Mouse (Mus musculus): ENCODE data around the gene Osbpl8.
"Not testable (repeated sequence)": the region's sequence is repeated elsewhere in the genome, so short reads cannot be mapped to it uniquely, and the experiment has no call there.

Osbpl8 gene

DNA sequence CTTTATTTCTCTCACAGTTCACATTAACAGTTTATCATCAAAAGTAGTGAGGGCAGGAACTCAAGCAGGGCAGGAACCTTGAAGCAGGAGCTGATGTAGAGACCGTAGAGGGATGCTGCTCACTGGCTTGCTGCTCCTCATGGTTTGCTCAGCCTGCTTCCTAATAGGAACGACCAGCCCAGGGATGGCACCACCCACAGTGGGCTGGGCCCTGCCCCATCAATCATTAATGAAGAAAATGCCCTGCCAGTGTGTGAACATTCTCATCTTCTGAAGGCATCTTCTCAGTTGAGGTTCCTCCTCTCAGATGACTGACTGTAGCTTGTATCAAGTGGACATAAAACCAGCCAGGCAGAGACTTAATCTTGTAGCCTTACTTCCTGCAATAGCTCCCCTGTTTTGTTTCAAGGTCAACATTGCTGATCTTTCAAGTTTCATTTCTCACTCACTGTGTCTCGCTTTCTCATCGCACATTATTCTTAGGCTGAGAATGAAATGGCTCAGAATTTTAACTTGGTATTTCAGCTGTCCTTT is 24.5 kb downstream of the Osbpl8 start:
- DNase-seq, result peak; percentile 65

DNA sequence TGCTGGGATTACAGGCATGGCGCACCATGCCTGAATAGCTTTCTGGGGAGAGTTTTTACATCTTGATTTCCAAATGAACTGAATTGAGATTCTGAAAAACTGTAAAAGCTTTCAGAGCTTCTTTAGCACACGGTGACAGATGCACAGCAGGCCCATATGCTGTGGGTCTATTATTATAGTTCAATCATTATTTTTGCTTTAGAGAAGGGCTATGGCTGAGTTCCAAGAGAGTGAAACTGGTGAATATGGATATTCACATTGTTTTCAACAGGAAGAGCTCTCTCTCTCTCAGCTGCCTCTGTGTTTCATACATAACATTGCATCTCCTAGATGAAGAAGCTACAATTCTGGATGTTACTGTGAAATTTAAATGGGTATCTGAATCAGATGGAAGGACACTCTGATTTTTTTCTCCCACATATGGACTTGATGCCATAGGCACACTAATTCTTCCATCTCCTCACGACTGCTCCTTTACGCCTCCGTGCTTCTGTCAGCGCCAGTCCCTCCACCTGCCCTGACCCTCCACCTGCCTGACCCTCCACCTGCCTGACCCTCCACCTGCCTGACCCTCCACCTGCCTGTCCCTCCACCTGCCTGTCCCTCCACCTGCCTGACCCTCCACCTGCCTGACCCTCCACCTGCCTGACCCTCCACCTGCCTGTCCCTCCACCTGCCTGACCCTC is 25.7 kb downstream of the Osbpl8 start:
- no peak for DNase-seq

DNA sequence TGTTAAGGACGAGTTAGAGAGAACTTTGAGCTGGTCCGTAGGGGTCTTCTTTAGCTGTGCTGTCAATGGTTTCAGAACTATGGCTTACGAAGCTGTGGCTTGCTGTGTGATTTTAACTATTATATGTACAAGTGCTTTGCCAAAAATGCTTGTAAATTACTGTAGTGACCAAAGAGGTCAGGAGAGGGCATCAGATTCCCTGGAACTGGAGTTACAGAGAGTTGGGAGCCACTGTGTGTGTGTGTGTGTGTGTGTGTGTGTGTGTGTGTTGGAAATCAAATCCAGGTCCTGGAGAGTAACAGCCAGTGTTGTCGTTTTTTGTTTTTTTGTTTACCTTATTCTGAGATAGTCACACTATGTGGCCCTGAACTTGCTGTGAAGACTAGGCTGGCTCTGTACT is 29.0 kb downstream of the Osbpl8 start:
- DNase-seq, result no peak

DNA sequence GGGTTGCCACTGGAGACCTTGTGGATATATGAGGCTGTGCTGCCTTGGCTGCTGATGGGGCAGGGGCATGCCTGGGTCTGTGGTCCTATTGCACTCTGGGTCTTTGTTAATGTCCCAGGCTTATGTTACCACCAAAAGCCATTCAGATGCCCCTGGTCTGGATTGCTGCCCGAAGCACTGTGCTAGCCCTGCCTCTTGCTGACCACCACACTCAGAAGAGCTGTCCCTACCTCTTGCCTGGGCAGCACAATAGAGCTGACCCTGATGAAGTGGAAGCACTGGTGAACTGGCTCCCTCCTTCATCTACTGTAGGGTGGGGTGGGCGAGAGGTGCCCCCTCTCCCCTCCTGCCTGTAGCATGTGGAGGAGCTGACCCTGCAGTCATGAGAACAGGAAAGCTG is 31.6 kb downstream of the Osbpl8 start:
- DNase-seq, result no peak

DNA sequence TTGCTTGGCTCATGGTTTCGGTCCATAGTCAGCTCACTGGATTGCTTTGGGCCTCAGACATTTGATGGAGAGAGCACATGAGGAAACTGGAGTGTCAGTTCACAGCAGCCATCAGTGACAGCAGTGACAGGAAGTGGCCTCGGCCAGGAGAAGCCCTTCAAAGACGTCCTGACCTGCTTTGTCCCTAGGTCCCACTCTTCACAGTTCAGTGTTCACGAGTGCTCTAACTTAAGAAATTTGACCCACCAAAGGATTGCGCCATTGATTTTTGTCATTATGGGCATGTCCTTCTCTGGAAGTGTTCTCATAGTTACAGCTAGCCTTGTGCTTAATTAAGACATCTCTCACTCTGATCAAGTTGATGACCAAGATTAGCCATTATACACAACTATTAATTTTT is 34.2 kb downstream of the Osbpl8 start:
- DNase-seq, result not testable (repeated sequence)

DNA sequence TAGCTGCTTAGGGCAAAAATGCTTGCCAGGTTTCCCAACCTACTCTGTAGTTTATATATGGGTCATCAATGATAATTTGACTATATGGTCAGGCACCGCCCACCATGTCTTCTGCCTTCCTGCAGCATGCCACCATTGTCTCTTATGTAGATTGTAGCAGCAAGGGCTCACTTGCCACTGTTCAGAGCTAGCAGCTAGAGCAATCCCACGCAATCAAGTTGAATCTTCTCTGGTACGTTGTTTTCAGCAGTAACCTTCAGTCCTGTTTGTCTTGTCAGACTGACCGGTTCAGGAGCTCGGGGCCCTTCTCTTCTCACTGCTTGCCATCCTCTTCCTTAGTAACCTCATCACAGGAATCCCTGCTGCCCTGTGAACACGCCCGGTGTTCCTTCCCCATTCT is 36.6 kb downstream of the Osbpl8 start:
- DNase-seq, result no peak

DNA sequence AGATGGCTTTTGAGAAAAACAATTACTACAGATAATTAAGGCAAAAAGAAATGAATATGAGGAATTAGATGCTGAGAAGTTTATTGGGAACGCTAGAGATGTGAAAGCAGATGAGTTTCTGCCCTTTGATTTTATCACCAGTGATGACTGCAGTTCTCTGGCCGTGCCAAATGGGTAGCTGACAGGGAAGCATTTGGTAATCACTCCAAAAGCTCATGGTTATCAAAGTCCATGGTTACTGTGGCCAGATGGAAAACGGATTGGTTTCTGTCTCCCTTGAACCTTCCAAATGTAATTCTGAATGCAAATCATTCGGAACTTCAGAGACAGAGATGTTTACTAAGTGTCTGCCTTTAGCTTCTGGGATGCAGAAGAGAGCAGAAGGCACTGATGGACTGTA is 37.1 kb downstream of the Osbpl8 start:
- no peak for DNase-seq

DNA sequence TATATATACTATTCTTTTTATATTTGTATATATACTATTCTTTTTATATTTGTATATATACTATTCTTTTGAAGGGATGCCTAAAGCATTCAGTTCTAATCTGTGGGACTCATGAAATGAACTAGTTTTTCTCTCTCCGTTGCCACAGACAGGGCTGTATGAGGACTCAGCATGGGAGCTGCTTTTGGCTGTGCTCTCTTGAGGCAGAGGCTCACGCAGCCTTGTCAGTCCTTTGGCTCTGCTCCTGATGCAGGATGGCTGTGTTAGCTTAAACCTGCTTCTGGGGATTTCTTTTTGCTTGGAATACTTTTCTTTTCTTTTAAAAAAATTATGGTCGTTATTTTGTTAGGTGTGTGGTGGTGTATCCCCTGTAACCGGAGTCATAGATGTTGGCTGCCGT is 39.5 kb downstream of the Osbpl8 start:
- DNase-seq, result no peak

DNA sequence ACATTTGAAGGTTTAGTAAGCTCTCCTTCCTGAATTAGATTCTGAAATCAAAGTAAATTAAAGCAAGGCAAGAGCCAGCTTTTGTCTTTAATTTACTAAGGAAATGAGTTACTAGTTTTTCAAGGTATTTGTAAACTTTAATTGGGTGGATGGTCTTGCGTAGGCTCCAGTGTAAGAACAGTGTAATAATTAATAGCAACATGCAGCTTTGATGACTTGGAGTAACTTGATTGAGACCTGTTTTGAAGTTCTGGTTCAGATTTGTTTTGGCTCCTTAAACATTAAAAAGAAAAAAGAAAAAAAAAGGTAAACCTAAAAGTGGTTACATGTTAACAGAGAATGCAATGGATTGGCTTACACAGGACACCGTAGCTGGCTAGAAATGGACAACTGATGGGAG is 40.9 kb downstream of the Osbpl8 start:
- no peak for DNase-seq

DNA sequence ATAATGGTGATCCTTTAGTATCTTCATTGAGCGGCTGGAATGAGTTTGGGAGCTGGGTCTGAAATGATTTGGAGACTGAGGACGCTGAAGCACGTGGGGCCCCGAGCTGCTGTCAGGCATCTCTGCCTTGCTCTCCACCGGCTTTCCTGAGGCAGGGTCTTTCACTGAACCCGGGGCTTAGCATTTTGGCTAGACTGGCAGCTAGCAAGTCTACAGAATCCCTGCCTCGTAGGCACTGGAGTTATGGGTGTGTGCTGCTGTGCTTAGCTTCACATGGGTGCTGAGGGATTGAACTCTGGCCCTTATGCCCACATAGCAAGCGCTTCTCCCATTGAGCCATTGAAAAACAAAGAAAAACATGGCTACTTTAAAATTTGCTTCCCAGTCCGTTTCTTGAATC is 42.8 kb downstream of the Osbpl8 start:
- DNase-seq, result no peak

DNA sequence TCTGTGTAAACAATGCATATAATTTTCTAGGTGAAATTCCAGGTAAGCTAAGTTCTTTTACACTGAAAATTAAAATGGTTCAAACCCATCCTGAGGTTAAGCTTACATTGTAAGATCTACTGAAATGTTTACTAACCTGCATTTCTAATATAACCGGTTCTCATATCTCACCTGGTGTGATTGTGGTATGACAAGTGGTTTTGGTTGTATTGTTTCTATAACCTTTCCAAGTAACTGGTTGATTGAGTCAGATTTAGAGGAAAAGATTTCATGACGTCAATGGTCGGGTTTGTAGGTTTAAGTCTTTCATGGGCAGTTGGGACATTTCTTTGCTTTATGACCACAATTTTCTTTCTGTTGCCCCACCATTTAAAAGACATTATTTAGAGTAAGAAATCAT is 49.5 kb downstream of the Osbpl8 start:
- no peak for DNase-seq

DNA sequence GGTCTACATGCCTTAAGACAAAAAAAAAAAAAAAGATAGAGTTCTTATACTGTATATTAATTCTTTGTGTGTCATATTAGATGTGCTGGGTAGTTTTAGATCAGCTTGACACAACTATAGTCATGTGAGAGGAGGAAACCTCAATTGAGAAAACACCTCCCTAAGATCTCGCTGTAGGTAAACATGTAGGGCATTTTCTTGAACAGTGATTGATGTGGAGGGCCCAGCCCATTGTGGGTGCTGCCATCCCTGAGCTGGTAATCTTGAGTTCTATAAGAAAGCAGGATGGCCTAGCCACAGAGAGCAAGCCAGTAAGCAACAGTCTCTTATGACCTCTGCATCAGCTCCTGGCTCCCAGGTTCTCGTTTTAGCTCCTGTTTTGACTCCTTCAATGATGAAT is 50.1 kb downstream of the Osbpl8 start:
- no peak for DNase-seq

DNA sequence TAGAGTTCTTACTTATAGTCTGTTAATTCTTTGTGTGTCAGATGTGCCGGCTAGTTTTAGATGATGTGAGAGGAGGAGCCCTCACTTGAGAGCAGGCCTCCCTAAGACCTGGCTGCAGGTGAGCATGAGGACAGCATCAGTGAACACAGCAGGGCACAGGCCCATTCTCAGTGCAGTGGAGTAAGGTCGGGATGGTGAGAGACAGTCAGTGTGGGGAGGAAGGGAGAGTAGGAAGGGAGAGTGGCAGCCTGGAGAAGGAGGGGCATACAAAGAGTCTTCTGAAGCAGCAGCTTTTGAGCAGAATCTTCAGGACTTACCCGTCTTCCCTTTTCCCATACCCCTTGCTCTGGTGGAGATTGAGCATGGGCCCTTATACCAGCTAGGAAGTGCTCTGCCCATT is 51.0 kb downstream of the Osbpl8 start:
- no peak for DNase-seq

DNA sequence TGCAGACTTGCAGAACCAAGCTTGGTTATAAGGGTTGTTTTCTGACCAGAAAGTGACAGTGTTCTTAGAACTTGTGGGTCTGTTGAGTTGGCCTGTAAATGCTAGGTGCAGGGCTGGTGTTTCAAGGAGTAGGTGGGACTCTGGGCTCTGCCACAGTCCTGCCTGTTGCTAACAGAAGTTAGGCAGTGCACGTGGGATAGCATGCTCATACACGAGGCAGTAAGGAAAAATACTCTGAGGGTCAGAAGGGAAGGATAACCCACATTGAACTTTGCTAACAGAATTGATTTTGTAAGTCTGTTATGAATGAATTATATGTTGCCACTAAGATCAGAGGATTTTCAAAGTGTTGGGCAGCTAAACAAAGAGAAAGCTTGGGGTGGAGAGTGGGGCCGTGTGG is 51.6 kb downstream of the Osbpl8 start:
- no peak for DNase-seq

DNA sequence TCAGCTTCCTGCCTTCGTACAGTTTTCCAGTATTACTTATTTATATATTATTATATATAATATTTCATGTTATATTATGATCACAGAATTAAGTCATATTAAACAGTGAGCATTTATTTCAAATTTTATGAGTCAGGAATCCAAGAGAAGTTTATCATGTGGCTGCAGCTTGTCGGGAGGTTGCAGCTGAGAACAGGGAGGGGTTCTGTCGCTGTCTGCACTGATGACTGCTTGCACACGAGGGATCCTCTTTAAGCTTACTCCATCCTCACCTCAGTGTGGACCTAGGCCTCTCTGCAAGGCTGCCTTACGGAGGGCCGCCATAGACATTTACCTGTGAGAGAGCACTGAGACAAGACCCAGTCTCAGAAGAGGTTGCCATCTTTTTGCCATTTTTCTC is 58.0 kb downstream of the Osbpl8 start:
- no peak for DNase-seq

DNA sequence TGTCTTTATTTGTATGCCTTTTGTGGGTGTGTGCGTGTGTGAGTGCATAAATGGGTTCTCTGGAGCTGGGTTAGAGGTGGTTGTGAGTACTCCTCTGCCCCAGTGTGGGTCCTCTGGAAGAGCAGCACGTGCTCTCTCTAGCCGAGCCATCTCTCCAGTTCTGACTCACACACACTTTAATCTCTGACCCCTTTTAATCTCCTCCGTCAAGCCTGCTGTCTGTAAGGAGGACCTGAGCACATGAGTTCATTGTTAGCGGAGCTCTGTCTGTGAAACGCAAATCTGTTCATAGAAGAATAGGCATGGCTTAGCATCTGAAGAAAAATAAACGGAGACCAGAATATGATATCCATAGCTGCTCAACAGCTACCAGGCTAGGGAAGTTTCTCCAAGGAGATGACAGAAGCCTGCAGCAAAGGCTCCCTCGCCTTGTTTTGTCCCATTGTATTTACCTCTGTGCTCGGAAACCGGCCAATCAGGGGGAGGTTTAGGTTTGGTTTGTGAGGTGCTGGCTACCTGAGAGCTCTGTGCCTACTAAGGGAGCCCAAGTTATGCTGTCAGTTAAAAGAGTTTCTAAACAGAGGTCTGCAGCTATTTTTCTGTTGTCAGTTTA is 58.8 kb downstream of the Osbpl8 start:
- peak; percentile 17 for DNase-seq

DNA sequence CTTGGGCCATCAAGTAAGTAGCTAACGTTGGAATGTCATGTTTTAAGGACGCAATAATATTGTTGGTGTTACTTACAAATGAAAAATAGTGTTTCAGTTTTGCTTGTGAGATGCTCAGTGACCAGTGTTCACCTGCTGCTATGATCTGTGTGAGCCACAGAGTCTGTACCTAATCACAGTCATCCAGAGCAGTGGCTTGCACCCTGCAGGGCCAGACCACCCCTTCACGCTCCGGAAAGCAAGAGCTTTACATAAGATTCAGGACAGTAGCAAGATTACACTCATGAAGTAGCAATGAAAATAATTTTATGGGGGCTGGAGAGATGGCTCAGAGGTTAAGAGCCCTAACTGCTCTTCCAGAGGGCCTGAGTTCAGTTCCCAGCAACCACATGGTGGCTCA is 60.1 kb downstream of the Osbpl8 start:
- no peak for DNase-seq

DNA sequence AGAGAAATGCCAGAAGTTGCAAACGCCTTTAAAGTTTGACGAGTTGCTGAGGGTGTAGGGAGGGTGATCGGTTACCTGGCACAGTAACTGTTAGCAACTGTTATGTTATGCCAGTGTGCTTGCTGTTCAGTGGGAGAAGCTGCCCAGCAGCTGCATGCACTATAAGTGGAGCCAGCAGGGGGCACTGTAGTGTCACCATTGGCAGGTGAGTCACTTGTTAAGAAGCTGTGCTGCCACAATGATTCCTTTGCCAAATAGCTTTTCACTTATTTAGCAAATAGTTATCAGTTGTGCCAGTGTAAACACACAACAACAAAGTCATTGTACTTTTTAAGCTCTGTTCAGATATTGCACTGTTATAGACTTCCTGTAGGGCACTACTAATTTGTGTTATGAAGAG is 62.0 kb downstream of the Osbpl8 start:
- peak; percentile 88 for DNase-seq

DNA sequence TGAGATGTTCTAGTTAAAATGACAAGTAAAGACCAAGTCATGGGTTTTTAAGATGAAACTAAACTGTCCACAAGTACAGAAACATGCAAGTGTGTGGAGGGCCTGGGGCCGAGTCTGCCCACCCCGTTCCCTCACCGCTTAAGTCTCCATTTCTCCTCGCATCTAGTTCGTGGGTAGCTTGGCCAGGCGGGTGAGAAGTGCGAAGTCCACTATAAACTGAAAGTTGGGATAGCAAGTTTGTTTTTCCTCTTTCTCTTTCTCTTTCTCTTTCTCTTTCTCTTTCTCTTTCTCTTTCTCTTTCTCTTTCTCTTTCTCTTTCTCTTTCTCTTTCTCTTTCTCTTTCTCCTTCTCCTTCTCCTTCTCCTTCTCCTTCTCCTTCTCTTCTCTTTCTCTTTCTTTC is 67.7 kb downstream of the Osbpl8 start:
- not testable (repeated sequence) for DNase-seq

DNA sequence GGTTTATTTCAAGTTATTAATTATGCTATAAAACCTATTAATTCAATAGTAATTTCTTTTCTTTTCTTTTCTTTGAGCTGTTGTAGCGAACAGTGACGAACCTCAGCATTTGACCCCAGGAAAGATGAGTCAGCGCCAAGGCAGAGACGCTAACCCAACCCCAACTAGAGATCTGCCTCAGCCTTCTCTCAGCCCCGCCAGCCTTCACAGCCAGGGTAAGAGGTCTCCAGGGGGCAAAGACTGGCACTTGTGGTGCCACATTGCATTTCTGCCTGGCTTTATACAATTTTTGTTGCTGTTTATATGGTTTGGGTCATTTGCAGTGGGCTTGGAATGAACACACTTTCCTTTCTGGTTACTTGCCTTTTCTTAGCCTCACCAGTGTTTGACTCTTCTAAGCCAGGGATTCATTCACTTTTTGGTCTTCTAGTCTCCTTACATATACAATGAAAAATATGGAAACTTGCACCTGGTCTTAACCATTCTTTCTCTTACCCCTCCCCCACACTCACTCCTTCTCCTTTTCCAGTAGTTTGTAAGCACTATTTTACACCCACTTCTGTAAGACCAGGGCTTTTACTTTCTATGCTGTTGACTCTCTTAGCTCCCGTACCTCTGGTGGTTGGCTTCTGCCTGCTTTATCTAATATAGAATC is 69.1 kb downstream of the Osbpl8 start:
- DNase-seq, result no peak

DNA sequence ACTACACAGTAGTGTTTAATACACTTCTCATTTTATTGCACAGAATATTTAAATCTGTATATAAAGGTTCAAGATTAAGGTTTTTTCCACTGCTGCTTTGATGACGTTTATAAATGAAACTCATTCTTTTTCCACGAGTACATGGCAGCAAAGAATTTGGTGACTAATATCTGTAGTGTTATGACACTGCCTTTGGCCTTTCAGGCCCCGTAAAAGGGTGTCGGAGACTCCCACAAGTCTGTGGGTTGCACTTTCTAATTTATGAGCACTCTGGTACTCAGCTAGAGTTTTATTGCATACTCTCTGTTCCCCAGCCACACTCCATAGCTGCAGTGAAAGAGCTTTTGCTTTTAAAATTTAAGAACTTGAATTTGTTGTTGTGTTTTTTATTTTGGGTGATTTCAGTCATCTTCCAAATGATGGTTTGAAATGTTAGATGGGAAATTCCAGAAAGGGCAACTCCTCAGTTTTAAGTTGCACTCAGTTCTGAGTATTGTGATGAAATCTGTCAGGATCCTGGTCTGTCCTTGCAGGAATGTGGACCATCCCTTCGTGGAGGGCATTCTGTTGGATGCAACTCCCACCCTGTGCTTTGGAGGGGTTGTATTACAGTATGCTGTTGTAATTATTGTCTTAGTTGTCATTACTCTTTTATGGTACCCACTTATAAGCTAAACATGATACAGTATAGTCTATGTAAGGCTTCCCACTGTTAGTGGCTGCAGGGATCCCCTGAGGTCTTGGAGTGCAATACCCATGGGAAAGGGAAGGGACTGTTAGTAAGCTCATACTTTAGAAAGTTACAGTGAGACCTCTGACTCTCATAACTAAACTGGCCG is 70.1 kb downstream of the Osbpl8 start:
- DNase-seq, result no peak

DNA sequence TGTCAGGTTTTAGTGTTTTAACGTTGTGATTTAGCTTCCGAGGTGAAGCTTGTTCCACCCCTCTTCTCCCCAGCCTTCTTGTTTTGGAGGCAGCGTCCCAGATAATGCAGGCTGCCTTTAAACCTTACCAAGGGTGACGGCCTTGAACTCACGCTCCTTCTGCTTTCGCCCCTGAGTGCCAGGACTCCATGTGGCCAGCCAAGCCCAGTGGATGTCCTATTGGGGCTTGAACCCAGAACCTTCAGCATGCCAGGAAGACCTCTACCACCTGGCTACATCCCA is 70.7 kb downstream of the Osbpl8 start:
- no peak for DNase-seq

DNA sequence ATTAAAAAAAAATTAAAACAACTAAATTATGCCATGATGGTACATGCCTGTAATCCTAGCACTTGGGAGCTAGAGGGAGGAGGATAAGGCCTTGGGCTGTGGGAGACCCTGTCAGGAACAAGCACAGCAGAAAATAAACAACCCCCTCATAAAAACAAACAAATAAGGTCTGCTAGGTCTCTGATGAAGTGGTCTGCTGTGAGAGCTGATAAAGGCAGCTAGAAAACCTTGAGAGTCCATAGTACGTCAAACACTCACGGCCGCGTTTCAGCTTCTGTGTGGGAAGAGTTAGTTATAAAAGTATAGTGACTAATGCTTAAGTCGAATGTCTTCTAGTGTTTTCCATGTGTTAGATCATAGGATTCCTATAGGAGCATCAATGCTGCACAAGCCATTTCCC is 72.9 kb downstream of the Osbpl8 start:
- DNase-seq, result no peak

DNA sequence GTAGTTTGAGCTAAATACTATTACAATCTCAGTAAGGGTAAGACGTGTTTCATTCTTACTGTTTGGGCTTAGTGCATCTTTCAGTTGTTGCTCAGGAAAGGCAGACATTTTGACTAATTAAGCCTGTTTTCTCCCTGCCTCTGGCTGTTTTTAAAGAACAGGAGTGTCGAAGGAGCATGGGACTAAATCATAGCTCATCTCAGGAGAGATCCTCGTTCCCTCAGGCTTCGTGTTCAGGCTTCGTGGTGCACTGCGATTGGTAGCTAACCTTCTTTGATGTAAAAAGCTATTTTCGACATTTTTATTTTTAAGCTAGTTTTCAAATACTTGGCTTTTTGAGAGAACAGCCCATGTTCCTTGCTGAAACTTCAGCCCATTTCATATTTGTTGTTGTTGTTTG is 78.1 kb downstream of the Osbpl8 start:
- no peak for DNase-seq

All from kidney, postnatal 14 days (tissue).